Mouse (Mus musculus): ENCODE data around the gene Pard3b. TPM values are rescaled to one million over a fixed set of nuclear protein-coding genes. Genes with fewer than 3 reads are reported as not detected.

Gene Pard3b
- total RNA-seq, 2 experiments from 2014 or later, result 4.2 to 7.4 TPM

DNA sequence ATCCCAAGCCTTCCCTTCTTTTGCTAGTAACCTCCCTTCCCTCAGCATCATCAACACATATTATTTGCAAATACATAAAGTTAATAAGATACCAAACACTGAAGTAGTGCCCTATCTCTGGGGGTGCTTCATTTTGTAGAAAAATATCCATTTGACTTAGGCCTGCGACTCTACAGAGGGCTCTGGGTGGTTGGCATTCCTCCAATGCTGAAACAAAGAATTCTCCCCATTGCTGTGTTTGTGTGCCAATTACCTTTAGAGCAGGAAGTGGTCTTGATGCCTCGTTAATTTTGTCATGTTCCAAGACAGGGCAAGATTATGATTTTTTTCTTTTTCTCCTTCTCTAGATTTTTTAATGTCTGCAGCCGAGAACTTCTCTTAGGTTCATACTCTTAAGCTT is 637.8 kb downstream of the Pard3b start:
- H3K27ac ChIP-seq, result no peak overlapping the region
- no peak for DNase-seq
- no peak for TF ChIP-seq CTCF (IDR thresholded peaks at IDR 0.05)
- no peak overlapping the region for H3K4me3 ChIP-seq
- intact Hi-C loops (cut with DNase I), result no loop called here

GRCm38 (mm10) chr1:62278586-62278985 is 640.0 kb downstream of the Pard3b start:
- no peak overlapping the region for H3K27ac ChIP-seq
- no peak for TF ChIP-seq CTCF (IDR thresholded peaks at IDR 0.05)
- no peak overlapping the region for H3K4me3 ChIP-seq
- intact Hi-C loops (cut with DNase I), result no loop called here
- no peak for DNase-seq

GRCm38 (mm10) chr1:62280586-62280985 is 642.0 kb downstream of the Pard3b start:
- TF ChIP-seq CTCF (IDR thresholded peaks at IDR 0.05), result no peak
- Histone ChIP-seq H3K27ac (no peak overlapping the region), H3K4me3 (no peak overlapping the region)
- no peak for DNase-seq
- intact Hi-C loops (cut with DNase I), result no loop called here

DNA sequence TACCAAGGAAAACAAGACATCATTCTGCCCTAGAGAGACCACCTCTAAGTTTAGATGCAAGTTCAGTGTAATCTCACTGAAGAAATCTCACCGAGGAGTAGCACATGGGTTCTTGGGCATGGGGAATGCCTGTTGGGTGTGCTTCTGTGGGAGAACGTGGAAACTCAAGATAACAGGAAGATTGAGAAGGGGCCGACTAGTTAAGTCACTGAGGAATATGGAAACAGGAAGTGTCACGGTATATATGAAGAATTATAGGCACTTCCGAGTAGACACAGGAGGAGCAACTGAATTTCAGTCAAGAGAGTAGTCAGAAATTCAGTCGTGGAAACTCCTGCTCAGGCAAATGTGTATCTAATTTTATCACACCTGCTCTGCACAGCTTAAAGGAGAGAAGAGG is 644.2 kb downstream of the Pard3b start:
- intact Hi-C loops (cut with DNase I), result no loop called here
- no peak overlapping the region for H3K4me3 ChIP-seq
- no peak overlapping the region for H3K27ac ChIP-seq
- no peak for DNase-seq
- no peak for TF ChIP-seq CTCF (IDR thresholded peaks at IDR 0.05)

DNA sequence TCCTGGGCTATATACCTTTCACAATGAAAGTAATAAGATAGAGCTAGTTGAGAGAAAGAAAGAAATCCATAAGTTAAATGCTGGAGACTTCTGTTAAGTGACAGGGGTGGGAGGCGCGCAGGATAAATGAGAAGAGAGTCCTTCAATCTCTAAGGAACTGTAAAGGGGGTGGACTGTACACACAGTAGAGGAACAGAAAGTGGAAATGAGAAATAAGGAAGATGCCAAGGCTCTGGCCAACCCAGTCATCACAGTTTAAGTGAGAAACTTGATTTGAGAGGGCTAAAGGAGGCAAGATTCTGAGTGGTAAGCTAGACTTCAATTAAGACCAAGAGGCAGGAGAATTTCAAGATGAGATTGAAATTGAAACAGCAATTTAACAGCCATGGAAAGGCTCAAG is 645.0 kb downstream of the Pard3b start:
- no peak for DNase-seq
- intact Hi-C loops (cut with DNase I), result no loop called here
- Histone ChIP-seq H3K27ac (no peak overlapping the region), H3K4me3 (no peak overlapping the region)
- no peak for TF ChIP-seq CTCF (IDR thresholded peaks at IDR 0.05)

DNA sequence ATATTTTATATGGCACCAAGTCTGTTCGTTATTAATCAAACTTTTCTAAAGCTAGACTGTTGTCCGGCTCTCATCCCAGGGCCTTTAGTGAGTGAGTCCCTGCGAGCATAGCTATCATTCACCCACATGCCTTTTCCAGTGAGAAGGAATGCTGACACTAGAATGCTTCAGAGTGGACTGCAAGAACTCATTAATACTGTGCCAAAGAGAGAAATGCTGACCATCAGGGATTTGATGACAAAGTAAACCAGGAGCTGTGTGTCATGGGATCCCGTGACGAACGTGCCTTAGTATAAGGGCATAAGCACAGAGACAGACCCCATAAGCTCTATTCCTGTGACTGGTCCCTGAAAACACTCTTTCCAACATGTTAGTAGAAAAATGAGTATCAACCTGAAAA is 670.8 kb downstream of the Pard3b start:
- DNase-seq, result no peak

GRCm38 (mm10) chr1:62325237-62325636 is 686.6 kb downstream of the Pard3b start:
- H3K27ac ChIP-seq, result no peak overlapping the region
- H3K4me3 ChIP-seq, result no peak overlapping the region
- intact Hi-C loops (cut with DNase I), result no loop called here
- DNase-seq, result no peak
- TF ChIP-seq CTCF (IDR thresholded peaks at IDR 0.05), result no peak

More for the DNA sequence above, 670.8 kb downstream of the Pard3b start:
- intact Hi-C loops (cut with DNase I), result no loop called here
- no peak overlapping the region for H3K4me3 ChIP-seq
- TF ChIP-seq CTCF (IDR thresholded peaks at IDR 0.05), result no peak
- H3K27ac ChIP-seq, result no peak overlapping the region

DNA sequence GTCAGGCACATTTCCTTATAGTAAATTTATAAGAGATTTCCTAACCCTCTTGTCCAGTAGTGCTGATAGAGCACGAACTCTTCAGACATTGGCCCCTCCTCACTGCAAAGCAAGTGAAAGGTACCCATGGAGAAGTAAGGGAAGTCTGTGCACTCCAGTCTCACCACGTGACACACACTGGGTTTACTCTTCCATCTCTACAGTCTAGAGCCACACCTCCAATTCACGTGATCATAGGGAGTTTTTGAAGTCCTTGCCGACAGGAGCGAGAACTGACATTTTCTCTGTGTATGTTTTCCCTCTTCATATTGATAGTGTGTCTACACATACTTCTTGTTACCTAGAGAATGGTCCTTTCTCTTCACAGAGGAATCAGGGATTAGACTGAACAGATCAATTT is 689.1 kb downstream of the Pard3b start:
- no peak for DNase-seq
- intact Hi-C loops (cut with DNase I), result no loop called here
- Histone ChIP-seq H3K27ac (no peak overlapping the region), H3K4me3 (no peak overlapping the region)
- TF ChIP-seq CTCF (IDR thresholded peaks at IDR 0.05), result no peak

DNA sequence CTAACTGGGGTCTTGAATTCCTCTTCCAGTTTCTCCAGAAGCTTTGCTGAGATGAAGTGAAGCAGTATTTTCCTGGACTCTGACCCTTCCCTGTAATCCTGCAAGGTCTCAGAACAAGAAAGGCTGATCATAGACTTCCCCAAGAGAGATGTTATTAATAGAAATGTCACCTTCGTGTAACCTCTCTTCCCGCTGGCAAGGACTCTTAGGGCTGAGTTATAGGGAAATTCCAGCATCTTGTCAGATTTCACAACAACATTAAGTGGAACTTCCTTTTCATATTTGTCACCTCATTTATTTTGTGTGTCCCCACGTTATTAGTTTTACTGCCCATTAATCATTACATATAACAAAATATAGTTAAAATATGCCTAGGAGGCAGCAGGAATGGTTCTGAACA is 690.2 kb downstream of the Pard3b start:
- Histone ChIP-seq H3K4me3 (no peak overlapping the region), H3K27ac (no peak overlapping the region)
- intact Hi-C loops (cut with DNase I), result no loop called here
- TF ChIP-seq CTCF (IDR thresholded peaks at IDR 0.05), result no peak
- DNase-seq, result no peak

DNA sequence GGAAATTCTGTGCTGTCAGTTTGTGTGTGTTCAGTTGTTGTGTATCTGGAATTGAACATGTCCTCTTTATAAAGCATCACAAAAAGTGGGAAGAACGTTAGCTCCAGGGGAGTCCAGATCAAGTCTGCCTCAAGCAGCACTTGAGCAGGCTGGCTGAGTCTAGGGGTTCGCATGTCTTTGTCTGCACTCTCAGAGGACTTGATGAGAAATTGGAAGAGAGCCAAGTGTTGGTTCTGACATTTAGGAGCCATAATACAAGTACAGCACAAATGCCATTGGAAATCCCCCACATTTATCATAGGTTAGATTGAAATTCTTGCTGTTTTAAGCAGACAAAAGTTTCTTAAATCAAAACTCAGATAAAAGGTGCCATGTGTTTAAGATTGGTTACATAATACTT is 694.4 kb downstream of the Pard3b start:
- intact Hi-C loops (cut with DNase I), result no loop called here

DNA sequence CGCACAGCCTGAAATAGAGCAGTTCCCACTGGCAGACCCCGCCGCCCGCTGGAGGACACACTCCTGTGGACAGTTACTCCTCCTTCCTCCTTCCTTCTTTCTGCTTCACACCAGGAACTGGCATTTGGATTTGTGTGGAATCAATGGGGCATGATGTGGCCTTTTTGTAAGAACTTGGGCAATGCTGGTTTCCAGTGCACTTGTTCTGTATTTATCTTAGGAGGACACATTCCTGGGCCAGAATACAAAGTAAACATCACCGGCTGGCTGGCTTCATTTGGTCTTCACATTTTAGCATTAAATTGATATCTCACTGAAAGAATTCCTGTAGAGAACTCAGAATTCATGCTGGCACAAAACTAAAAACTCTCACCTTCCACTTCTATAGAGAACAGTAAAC is 695.6 kb downstream of the Pard3b start:
- DNase-seq, result no peak
- intact Hi-C loops (cut with DNase I), result no loop called here
- no peak for TF ChIP-seq CTCF (IDR thresholded peaks at IDR 0.05)

More for the DNA sequence above, 694.4 kb downstream of the Pard3b start:
- H3K4me3 ChIP-seq, result no peak overlapping the region
- no peak overlapping the region for H3K27ac ChIP-seq
- DNase-seq, result no peak
- TF ChIP-seq CTCF (IDR thresholded peaks at IDR 0.05), result no peak

DNA sequence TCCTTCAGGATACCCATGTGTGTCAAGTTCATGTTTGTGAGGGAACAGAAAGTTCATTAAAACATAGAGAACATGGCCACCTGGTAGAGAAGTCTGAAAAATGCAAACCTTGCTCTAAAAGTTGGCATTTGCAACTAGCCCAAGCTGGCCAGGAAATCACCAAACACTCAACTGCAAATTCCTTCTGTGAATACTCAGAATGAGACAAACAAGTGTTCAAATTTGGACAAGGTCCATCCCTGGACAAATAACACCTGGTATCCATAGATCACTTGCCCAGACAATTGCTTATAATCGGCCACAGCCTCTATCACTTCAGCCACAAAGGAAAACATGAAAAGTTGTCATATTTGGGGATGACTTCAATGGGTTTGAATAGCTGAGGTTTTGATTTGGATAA is 701.6 kb downstream of the Pard3b start:
- intact Hi-C loops (cut with DNase I), result no loop called here
- no peak for TF ChIP-seq CTCF (IDR thresholded peaks at IDR 0.05)
- no peak overlapping the region for H3K27ac ChIP-seq
- no peak for DNase-seq
- no peak overlapping the region for H3K4me3 ChIP-seq

More for the DNA sequence above, 695.6 kb downstream of the Pard3b start:
- no peak overlapping the region for H3K4me3 ChIP-seq
- no peak overlapping the region for H3K27ac ChIP-seq

DNA sequence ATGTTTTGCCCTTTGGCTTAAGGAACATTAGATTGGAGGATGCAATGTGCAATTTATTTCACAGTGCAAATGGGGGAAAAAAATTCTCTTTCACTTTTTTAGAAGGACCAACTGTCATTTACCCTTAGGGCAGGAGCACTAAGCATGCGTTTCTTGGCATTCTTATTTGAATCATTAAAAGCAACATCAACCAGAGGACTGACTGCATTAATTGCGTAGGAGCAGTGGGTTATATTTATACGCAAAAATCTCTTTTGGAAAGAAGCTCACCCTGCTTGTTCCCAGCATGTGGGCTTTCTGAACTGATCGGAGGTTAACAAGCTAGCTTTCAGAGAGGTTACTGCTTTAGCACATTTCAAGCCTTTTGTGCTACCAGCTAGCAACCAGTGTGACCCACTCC is 705.7 kb downstream of the Pard3b start:
- intact Hi-C loops (cut with DNase I), result no loop called here
- Histone ChIP-seq H3K27ac (no peak overlapping the region), H3K4me3 (no peak overlapping the region)
- no peak for TF ChIP-seq CTCF (IDR thresholded peaks at IDR 0.05)
- DNase-seq, result no peak

GRCm38 (mm10) chr1:62348371-62348770 is 709.7 kb downstream of the Pard3b start:
- no peak for TF ChIP-seq CTCF (IDR thresholded peaks at IDR 0.05)
- intact Hi-C loops (cut with DNase I), result no loop called here
- no peak overlapping the region for H3K4me3 ChIP-seq

DNA sequence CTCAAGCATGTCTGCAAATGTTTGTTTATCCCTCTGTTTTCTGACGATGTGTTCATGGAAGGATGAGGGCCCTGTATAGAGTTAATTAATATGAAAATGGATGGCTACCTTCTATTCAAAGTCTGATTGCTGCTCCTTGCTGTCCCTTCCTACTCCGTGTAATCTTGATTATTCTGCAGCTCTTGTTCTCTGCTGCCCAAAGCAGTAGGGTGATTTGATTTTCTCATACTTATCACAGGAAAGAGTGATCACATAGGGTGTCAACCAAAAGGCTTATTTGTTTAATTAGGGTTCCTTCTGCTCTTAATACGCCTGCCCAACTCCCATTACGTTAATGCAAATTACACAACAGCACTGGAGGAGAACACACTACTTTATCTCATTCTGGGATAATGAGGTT is 716.9 kb downstream of the Pard3b start:
- no peak for TF ChIP-seq CTCF (IDR thresholded peaks at IDR 0.05)
- intact Hi-C loops (cut with DNase I), result no loop called here
- DNase-seq, result no peak
- Histone ChIP-seq H3K27ac (no peak overlapping the region), H3K4me3 (no peak overlapping the region)

More at GRCm38 (mm10) chr1:62348371-62348770, 709.7 kb downstream of the Pard3b start:
- no peak overlapping the region for H3K27ac ChIP-seq
- DNase-seq, result no peak
